Mouse (Mus musculus): ENCODE data around the gene Alg1.

DNA sequence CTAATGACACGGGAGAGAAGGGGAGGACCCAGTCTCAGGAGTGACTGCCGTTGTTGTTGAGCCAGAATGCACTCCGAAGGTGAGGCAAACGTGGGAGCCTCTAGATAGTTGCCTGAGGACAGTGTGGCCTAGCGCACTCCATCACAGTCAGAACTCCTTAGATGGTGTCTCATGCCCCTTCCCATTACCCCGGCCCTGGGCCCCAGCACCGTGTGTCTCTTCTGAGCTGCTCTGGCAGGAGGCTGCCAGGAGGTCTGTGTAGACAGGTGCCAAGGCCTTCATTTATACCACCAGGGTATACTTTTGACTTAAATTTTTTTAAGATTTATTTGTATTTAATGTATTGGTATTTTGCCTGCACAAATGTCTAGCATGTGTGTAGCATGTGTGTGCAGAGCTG, 30.5 kb downstream of the Alg1 start:
- no peak for TF ChIP-seq CTCF (IDR thresholded peaks at IDR 0.05; ENCODE audit: low read depth)
- no peak for TF ChIP-seq EP300 (IDR thresholded peaks at IDR 0.05; ENCODE audit: low read depth)

Measured in liver, postnatal 0 days (tissue).